Mouse (Mus musculus) ES-Bruce4 (cell line): ENCODE measurements around the gene Fap. TPM values are rescaled to one million over a fixed set of nuclear protein-coding genes. Genes with fewer than 3 reads are reported as not detected.

Experiments
- H3K27ac ChIP-seq: 2 replicates; pipeline ENCODE4 v1.5.1; 2012; ENCODE audit warnings: low read length, inconsistent platforms; ENCODE audit not compliant: insufficient read depth
- H3K27me3 ChIP-seq: 2 replicates; pipeline ENCODE4 v1.6.1; 2012; ENCODE audit warnings: mild to moderate bottlenecking, low read length, inconsistent platforms; ENCODE audit not compliant: control insufficient read depth, poor library complexity, insufficient read depth, severe bottlenecking
- H3K36me3 ChIP-seq: 2 replicates; pipeline ENCODE4 v1.6.1; 2012; ENCODE audit warnings: inconsistent platforms, mild to moderate bottlenecking, low read length, moderate library complexity; ENCODE audit not compliant: control insufficient read depth, poor library complexity, insufficient read depth, severe bottlenecking
- H3K4me1 ChIP-seq: one replicate; pipeline ENCODE4 v1.8.1; 2011; ENCODE audit warnings: low read length; ENCODE audit not compliant: control insufficient read depth, insufficient read depth
- H3K4me3 ChIP-seq: 2 replicates; pipeline ENCODE4 v1.5.1; 2011; ENCODE audit warnings: low read depth, mild to moderate bottlenecking, low read length
- H3K9ac ChIP-seq: 2 replicates; pipeline ENCODE4 v1.6.1; 2012; ENCODE audit warnings: low read depth, mild to moderate bottlenecking, inconsistent platforms; ENCODE audit not compliant: poor library complexity, severe bottlenecking
- H3K9me3 ChIP-seq: replicated peaks from 2 replicates; pipeline ENCODE4 v1.6.1; 2012; ENCODE audit warnings: mild to moderate bottlenecking, low read length, inconsistent platforms; ENCODE audit not compliant: control insufficient read depth, poor library complexity, insufficient read depth, severe bottlenecking
- CTCF ChIP-seq: IDR thresholded peaks from one replicate; pipeline ENCODE4 v1.8.1; 2011; ENCODE audit warnings: low read depth, low read length
- EP300 ChIP-seq: IDR thresholded peaks from 2 replicates; pipeline ENCODE4 v1.6.1; 2011; ENCODE audit warnings: low read depth, low read length; ENCODE audit not compliant: insufficient read depth
- POLR2A ChIP-seq: IDR thresholded peaks from one replicate; pipeline ENCODE4 v1.8.1; 2011; ENCODE audit warnings: low read length; ENCODE audit not compliant: insufficient read depth
- polyA plus RNA-seq: library from polyadenylated mRNA; stranded (reverse); fragments of >200 nt; gene quantifications from 2 replicates; pipeline ENCODE4 v1.2.4, GENCODE M21; 2011; ENCODE audit warnings: low read depth; ENCODE audit not compliant: missing spikeins, insufficient read depth, insufficient read length

Gene Fap
- polyA plus RNA-seq, 1 experiment: 1.3 TPM

- no peaks in the 10 kb centered on the region for H3K36me3 ChIP-seq
- no peaks in the 10 kb centered on the region for H3K9me3 ChIP-seq
- H3K27ac ChIP-seq: no peak overlapping the region
- H3K9ac ChIP-seq: no peak overlapping the region
- no peak overlapping the region for H3K4me3 ChIP-seq
- no peaks in the 10 kb centered on the region for H3K27me3 ChIP-seq
- TF ChIP-seq EP300 (no peak), CTCF (no peak), POLR2A (no peak)
- no peaks in the 10 kb centered on the region for H3K4me1 ChIP-seq
These were observed 56.1 kb downstream of the Fap start for GRCm38 (mm10) chr2:62517790-62518189.

- H3K27me3 ChIP-seq: no peaks in the 10 kb centered on the region
- no peaks in the 10 kb centered on the region for H3K36me3 ChIP-seq
- TF ChIP-seq CTCF (no peak), EP300 (no peak), POLR2A (no peak)
- H3K27ac ChIP-seq: no peak overlapping the region
- H3K4me1 ChIP-seq: no peaks in the 10 kb centered on the region
- no peak overlapping the region for H3K9ac ChIP-seq
- no peak overlapping the region for H3K4me3 ChIP-seq
- no peaks in the 10 kb centered on the region for H3K9me3 ChIP-seq
These were observed 59.4 kb downstream of the Fap start for GRCm38 (mm10) chr2:62514477-62514876.

GRCm38 (mm10) chr2:62513477-62513876, 60.4 kb downstream of the Fap start:
- H3K4me1 ChIP-seq: no peaks in the 10 kb centered on the region
- H3K9me3 ChIP-seq: no peaks in the 10 kb centered on the region
- H3K4me3 ChIP-seq: no peak overlapping the region
- H3K36me3 ChIP-seq: no peaks in the 10 kb centered on the region
- no peaks in the 10 kb centered on the region for H3K27me3 ChIP-seq
- H3K27ac ChIP-seq: no peak overlapping the region
- H3K9ac ChIP-seq: no peak overlapping the region
- TF ChIP-seq POLR2A (no peak), CTCF (no peak), EP300 (no peak)

- TF ChIP-seq POLR2A: no peak
- TF ChIP-seq EP300: no peak
- no peak for TF ChIP-seq CTCF
- Histone ChIP-seq H3K4me3 (no peak overlapping the region), H3K4me1 (no peaks in the 10 kb centered on the region), H3K9me3 (no peaks in the 10 kb centered on the region), H3K9ac (no peak overlapping the region), H3K36me3 (no peaks in the 10 kb centered on the region), H3K27me3 (no peaks in the 10 kb centered on the region), H3K27ac (no peak overlapping the region)
These were observed 66.7 kb downstream of the Fap start for GRCm38 (mm10) chr2:62507130-62507529.

- no peaks in the 10 kb centered on the region for H3K9me3 ChIP-seq
These were observed 67.4 kb downstream of the Fap start for GRCm38 (mm10) chr2:62506441-62506840.

GRCm38 (mm10) chr2:62504269-62504796, 69.5 kb downstream of the Fap start:
- Histone ChIP-seq H3K4me1 (no peaks in the 10 kb centered on the region), H3K36me3 (no peaks in the 10 kb centered on the region), H3K27me3 (no peaks in the 10 kb centered on the region), H3K27ac (no peak overlapping the region), H3K9me3 (no peaks in the 10 kb centered on the region), H3K9ac (no peak overlapping the region), H3K4me3 (no peak overlapping the region)
- no peak for TF ChIP-seq POLR2A
- no peak for TF ChIP-seq EP300
- TF ChIP-seq CTCF: no peak

More at GRCm38 (mm10) chr2:62506441-62506840, 67.4 kb downstream of the Fap start:
- no peaks in the 10 kb centered on the region for H3K4me1 ChIP-seq
- H3K27me3 ChIP-seq: no peaks in the 10 kb centered on the region
- H3K27ac ChIP-seq: no peak overlapping the region
- H3K4me3 ChIP-seq: no peak overlapping the region
- no peak overlapping the region for H3K9ac ChIP-seq
- no peaks in the 10 kb centered on the region for H3K36me3 ChIP-seq
- TF ChIP-seq EP300 (no peak), CTCF (no peak), POLR2A (no peak)

- Histone ChIP-seq H3K36me3 (no peaks in the 10 kb centered on the region), H3K27me3 (no peaks in the 10 kb centered on the region), H3K4me3 (no peak overlapping the region), H3K27ac (no peak overlapping the region), H3K4me1 (no peaks in the 10 kb centered on the region), H3K9me3 (no peaks in the 10 kb centered on the region), H3K9ac (no peak overlapping the region)
- no peak for TF ChIP-seq POLR2A
- no peak for TF ChIP-seq CTCF
- TF ChIP-seq EP300: no peak
These were observed 70.5 kb downstream of the Fap start for GRCm38 (mm10) chr2:62503326-62503725.
